Mouse (Mus musculus) G1E (cell line): ENCODE results near the gene Galnt14. TPM values are rescaled to one million over a fixed set of nuclear protein-coding genes. Genes with fewer than 3 reads are reported as not detected.

ENCODE experiments used
- ATAC-seq: 2 replicates; pipeline ENCODE4 v1.8.0; 2016; ENCODE audit warnings: mild to moderate bottlenecking; ENCODE audit not compliant: insufficient number of reproducible peaks, poor library complexity, low FRiP score, severe bottlenecking; ENCODE audit errors: extremely low read depth
- DNase-seq: peaks from one replicate; pipeline ENCODE4 v3.0.0; 2012; ENCODE audit warnings: low spot score
- H3K27me3 ChIP-seq: 2 replicates; pipeline ENCODE4 v1.6.1; 2012; ENCODE audit warnings: mild to moderate bottlenecking, low read length, inconsistent platforms; ENCODE audit not compliant: insufficient read depth
- H3K36me3 ChIP-seq: replicated peaks from 2 replicates; pipeline ENCODE3; 2012; ENCODE audit warnings: mild to moderate bottlenecking, inconsistent platforms
- H3K4me1 ChIP-seq: 2 replicates; pipeline ENCODE4 v1.6.1; 2012; ENCODE audit warnings: low read depth, low read length, inconsistent platforms, mixed read lengths; ENCODE audit not compliant: insufficient read depth
- H3K4me3 ChIP-seq: 2 replicates; pipeline ENCODE4 v1.5.1; 2012; ENCODE audit warnings: low read depth, mild to moderate bottlenecking, inconsistent platforms, low read length, moderate library complexity, mixed read lengths
- H3K9me3 ChIP-seq: replicated peaks from 2 replicates; pipeline ENCODE4 v1.6.1; 2012; ENCODE audit warnings: inconsistent platforms
- CTCF ChIP-seq: IDR thresholded peaks from 2 replicates; pipeline ENCODE4 v1.5.1; 2012; ENCODE audit warnings: low read depth, low read length, inconsistent platforms, mixed read lengths
- GATA1 ChIP-seq: IDR thresholded peaks from 2 replicates; pipeline ENCODE4 v1.6.1; 2012; ENCODE audit warnings: borderline replicate concordance, low read length, inconsistent platforms, mixed read lengths
- GATA2 ChIP-seq: IDR thresholded peaks from 2 replicates; pipeline ENCODE4 v1.6.1; 2012; ENCODE audit warnings: low read depth, low read length, inconsistent platforms, borderline replicate concordance
- POLR2AphosphoS5 ChIP-seq: IDR thresholded peaks from 2 replicates; pipeline ENCODE4 v1.6.1; 2012; ENCODE audit warnings: low read depth, low read length, inconsistent platforms; ENCODE audit not compliant: insufficient replicate concordance
- TAL1 ChIP-seq: conservative IDR thresholded peaks from 2 replicates; pipeline ENCODE4 v1.6.1; 2012; ENCODE audit warnings: low read depth, low read length, inconsistent platforms, mixed read lengths
- polyA plus RNA-seq: library from polyadenylated mRNA; stranded (reverse); fragments of >175 nt; gene quantifications from 2 replicates; pipeline ENCODE4 v1.2.3, GENCODE M21; 2012
- total RNA-seq, 2 experiments: library from RNA; stranded (forward) in 1 of 2; stranded (reverse) in 1 of 2; fragments of 200-1000 nt in 1 of 2; fragments of >200 nt in 1 of 2; fragmentation: Nextera tagmentation in 1 of 2; gene quantifications; 2 replicates each; pipeline ENCODE4 v1.2.3; 2014 to 2017

The Galnt14 gene
- total and polyA plus RNA-seq, 3 experiments: 0.05 TPM; not detected in 2

- H3K4me3 ChIP-seq: no peak overlapping the region
- H3K9me3 ChIP-seq: peaks cover 61% of the 10 kb centered on the region
- no peaks in the 10 kb centered on the region for H3K4me1 ChIP-seq
- H3K27me3 ChIP-seq: no peaks in the 10 kb centered on the region
- DNase-seq: no peak
- TF ChIP-seq POLR2AphosphoS5 (no peak), GATA2 (no peak), TAL1 (no peak), GATA1 (no peak), CTCF (no peak)
- ATAC-seq: no peak
- H3K36me3 ChIP-seq: no peaks in the 10 kb centered on the region
Measured at GRCm38 (mm10) chr17:73592081-73592480, 118.2 kb downstream of the Galnt14 start.

GRCm38 (mm10) chr17:73587573-73587972, 122.7 kb downstream of the Galnt14 start:
- ATAC-seq: no peak
- no peak for DNase-seq
- no peak overlapping the region for H3K4me3 ChIP-seq
- TF ChIP-seq CTCF (no peak), GATA1 (no peak), GATA2 (no peak), TAL1 (no peak), POLR2AphosphoS5 (no peak)
- H3K27me3 ChIP-seq: no peaks in the 10 kb centered on the region
- no peaks in the 10 kb centered on the region for H3K4me1 ChIP-seq
- peaks cover 69% of the 10 kb centered on the region for H3K9me3 ChIP-seq
- no peaks in the 10 kb centered on the region for H3K36me3 ChIP-seq

GRCm38 (mm10) chr17:73574186-73574585, 136.1 kb downstream of the Galnt14 start:
- TF ChIP-seq POLR2AphosphoS5 (no peak), GATA1 (no peak), GATA2 (no peak), TAL1 (no peak), CTCF (no peak)
- H3K36me3 ChIP-seq: no peaks in the 10 kb centered on the region
- ATAC-seq: no peak

GRCm38 (mm10) chr17:73572881-73573280, 137.4 kb downstream of the Galnt14 start:
- no peak overlapping the region for H3K4me3 ChIP-seq
- H3K9me3 ChIP-seq: peaks cover 72% of the 10 kb centered on the region
- no peaks in the 10 kb centered on the region for H3K27me3 ChIP-seq
- no peak for TF ChIP-seq CTCF
- no peak for TF ChIP-seq GATA1
- no peak for TF ChIP-seq GATA2
- no peak for TF ChIP-seq POLR2AphosphoS5
- no peak for TF ChIP-seq TAL1
- no peak for ATAC-seq
- no peaks in the 10 kb centered on the region for H3K4me1 ChIP-seq
- H3K36me3 ChIP-seq: no peaks in the 10 kb centered on the region
- DNase-seq: no peak

More at GRCm38 (mm10) chr17:73574186-73574585, 136.1 kb downstream of the Galnt14 start:
- Histone ChIP-seq H3K27me3 (no peaks in the 10 kb centered on the region), H3K4me3 (no peak overlapping the region), H3K4me1 (no peaks in the 10 kb centered on the region), H3K9me3 (peaks cover 70% of the 10 kb centered on the region)
- no peak for DNase-seq

- ATAC-seq (no peak), DNase-seq (no peak)
- TF ChIP-seq POLR2AphosphoS5: no peak
- TF ChIP-seq GATA1: no peak
- TF ChIP-seq CTCF: no peak
- no peak for TF ChIP-seq TAL1
- TF ChIP-seq GATA2: no peak
- Histone ChIP-seq H3K36me3 (no peaks in the 10 kb centered on the region), H3K4me3 (no peak overlapping the region), H3K9me3 (peaks cover 74% of the 10 kb centered on the region), H3K27me3 (no peaks in the 10 kb centered on the region), H3K4me1 (no peaks in the 10 kb centered on the region)
Measured at GRCm38 (mm10) chr17:73572440-73572839, 137.8 kb downstream of the Galnt14 start.

GRCm38 (mm10) chr17:73571961-73572360, 138.3 kb downstream of the Galnt14 start:
- no peaks in the 10 kb centered on the region for H3K4me1 ChIP-seq
- no peaks in the 10 kb centered on the region for H3K27me3 ChIP-seq
- DNase-seq (no peak), ATAC-seq (no peak)
- H3K4me3 ChIP-seq: no peak overlapping the region
- no peak for TF ChIP-seq GATA2
- TF ChIP-seq TAL1: no peak
- no peak for TF ChIP-seq GATA1
- TF ChIP-seq POLR2AphosphoS5: no peak
- no peak for TF ChIP-seq CTCF
- H3K9me3 ChIP-seq: peaks cover 79% of the 10 kb centered on the region
- no peaks in the 10 kb centered on the region for H3K36me3 ChIP-seq

GRCm38 (mm10) chr17:73568204-73568603, 142.0 kb downstream of the Galnt14 start:
- TF ChIP-seq POLR2AphosphoS5 (no peak), TAL1 (no peak), GATA1 (no peak)
- ATAC-seq (no peak), DNase-seq (no peak)
- Histone ChIP-seq H3K4me3 (no peak overlapping the region), H3K4me1 (no peaks in the 10 kb centered on the region), H3K27me3 (no peaks in the 10 kb centered on the region), H3K9me3 (peaks cover 60% of the 10 kb centered on the region), H3K36me3 (no peaks in the 10 kb centered on the region)
